Mouse (Mus musculus) thymus, adult 2 months (tissue): ENCODE measurements around the gene Car11. TPM values are rescaled to one million over a fixed set of nuclear protein-coding genes. Genes with fewer than 3 reads are reported as not detected.
A peak's percentile ranks its signal among the peaks of the same experiment; 100 is the strongest.

Experiments
- DNase-seq: peaks from one replicate; pipeline ENCODE4 v3.0.0; 2021
- H3K27ac ChIP-seq: fragments of 200-500 bp; 2 replicates; pipeline ENCODE4 v1.5.1; 2012; ENCODE audit warnings: low read length, control low read depth; ENCODE audit not compliant: control insufficient read depth, insufficient read depth
- H3K27me3 ChIP-seq: fragments of 200-500 bp; 2 replicates; pipeline ENCODE4 v1.6.1; 2012; ENCODE audit warnings: mild to moderate bottlenecking, low read length, moderate library complexity, mixed read lengths; ENCODE audit not compliant: control insufficient read depth, insufficient read depth
- H3K36me3 ChIP-seq: fragments of 200-500 bp; 2 replicates; pipeline ENCODE4 v1.6.1; 2012; ENCODE audit warnings: mild to moderate bottlenecking, low read length, moderate library complexity; ENCODE audit not compliant: control insufficient read depth, insufficient read depth
- H3K4me1 ChIP-seq: fragments of 200-500 bp; replicated peaks from 2 replicates; pipeline ENCODE4 v1.6.1; 2012; ENCODE audit warnings: low read length; ENCODE audit not compliant: control insufficient read depth, insufficient read depth
- H3K4me3 ChIP-seq: fragments of 200-500 bp; 2 replicates; pipeline ENCODE4 v1.5.1; 2012; ENCODE audit warnings: mild to moderate bottlenecking, low read length, control low read depth, moderate library complexity; ENCODE audit not compliant: control insufficient read depth, insufficient read depth
- CTCF ChIP-seq: fragments of 200-500 bp; IDR thresholded peaks from 2 replicates; pipeline ENCODE4 v1.5.1; 2012; ENCODE audit warnings: mild to moderate bottlenecking, control low read depth, low read length, moderate library complexity, borderline replicate concordance; ENCODE audit not compliant: control insufficient read depth, poor library complexity, insufficient read depth; ENCODE audit errors: extremely low read depth
- POLR2A ChIP-seq: fragments of 200-500 bp; IDR thresholded peaks from 2 replicates; pipeline ENCODE4 v1.6.1; 2012; ENCODE audit warnings: mild to moderate bottlenecking, low read length, control low read depth, moderate library complexity; ENCODE audit not compliant: control insufficient read depth, poor library complexity, insufficient read depth; ENCODE audit errors: extremely low read depth
- WGBS: fragments of 180-500 bp; shearing (Covaris S2); methylation state at CpG from one replicate; pipeline ENCODE4 v1.1.7; 2018; 5-methylcytosine and 5-hydroxymethylcytosine counted together
- polyA plus RNA-seq: library from polyadenylated mRNA; depleted of rRNA; stranded (reverse); fragments of >200 nt; gene quantifications from 2 replicates; pipeline ENCODE4 v1.2.3, GENCODE M21; 2012

The Car11 gene
- polyA plus RNA-seq, 1 experiment = 2.7 TPM

GRCm38 (mm10) chr7:45682144-45683126, 17.2 kb upstream of the Car11 start:
- TF ChIP-seq CTCF = peak; percentile 92
- 0 out of 2 replicates have a peak, but pooled peaks have one; percentile 13 for TF ChIP-seq POLR2A
- Histone ChIP-seq H3K4me1 (peaks cover 32% of the 10 kb centered on the region), H3K36me3 (no peaks in the 10 kb centered on the region), H3K27ac (no peak overlapping the region), H3K4me3 (no peak overlapping the region), H3K27me3 (no peaks in the 10 kb centered on the region)
- peak; percentile 81 for DNase-seq
- 49% methylated on average over 14 of the region's 14 CpGs for WGBS

DNA sequence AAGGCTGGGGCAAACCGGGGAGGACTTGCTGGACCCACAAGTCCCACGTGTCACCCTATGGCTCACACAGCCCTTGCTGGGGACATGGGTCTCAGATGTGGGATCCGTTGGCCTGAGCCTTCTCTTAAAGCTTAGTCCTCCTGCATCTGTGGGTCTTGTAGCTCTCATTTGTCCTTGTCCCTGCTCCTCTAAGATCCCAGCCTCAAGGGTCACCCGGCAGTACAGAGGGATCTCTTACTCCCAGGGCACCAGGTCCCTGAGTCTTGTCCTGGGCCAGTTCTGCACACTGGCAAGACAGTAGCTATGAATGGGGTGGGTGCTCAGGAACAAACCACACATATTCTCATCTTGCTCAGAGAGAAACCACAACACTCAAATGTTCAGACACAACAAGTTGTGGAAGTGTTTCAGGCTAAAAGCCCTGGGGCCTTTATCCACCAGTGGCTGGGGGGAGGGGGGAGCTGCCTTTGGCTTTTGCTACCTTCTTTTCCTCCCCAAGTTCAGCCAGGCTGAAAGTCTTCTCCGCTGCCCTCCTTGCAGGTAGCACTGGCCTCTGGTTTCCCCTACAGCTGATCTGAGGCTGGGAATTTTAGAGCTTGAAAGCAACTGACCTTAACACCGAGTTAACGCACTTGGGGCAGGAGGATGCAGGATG, 16.1 kb upstream of the Car11 start, which contains the start of gene Ntn5:
Gene Ntn5, plus strand, starts transcription at position 627 of the 655 bp plus-strand sequence.
- Histone ChIP-seq H3K4me1 (peaks cover 32% of the 10 kb centered on the region), H3K36me3 (no peaks in the 10 kb centered on the region), H3K4me3 (no peak within 1 kb of the TSS), H3K27ac (no peak within 1 kb of the TSS), H3K27me3 (no peaks in the 10 kb centered on the region)
- DNase-seq = peak; percentile 24
- 76% methylated on average over 7 of the region's 7 CpGs for WGBS
- TF ChIP-seq POLR2A (no peak), CTCF (no peak)

- 92% methylated on average over 10 of the region's 10 CpGs for WGBS
- Histone ChIP-seq H3K4me1 (peaks cover 30% of the 10 kb centered on the region), H3K27me3 (no peaks in the 10 kb centered on the region), H3K4me3 (no peak overlapping the region), H3K36me3 (no peaks in the 10 kb centered on the region), H3K27ac (no peak overlapping the region)
- DNase-seq = no peak
- TF ChIP-seq CTCF (no peak), POLR2A (no peak)
Observed at GRCm38 (mm10) chr7:45685811-45686210, 13.8 kb upstream of the Car11 start.

GRCm38 (mm10) chr7:45686841-45687240, 12.8 kb upstream of the Car11 start:
- H3K4me3 ChIP-seq = no peak overlapping the region
- no peak overlapping the region for H3K27ac ChIP-seq
- no peak for DNase-seq
- WGBS = 57% methylated on average over 3 of the region's 3 CpGs
- H3K36me3 ChIP-seq = no peaks in the 10 kb centered on the region
- H3K27me3 ChIP-seq = no peaks in the 10 kb centered on the region
- no peak for TF ChIP-seq CTCF
- no peak for TF ChIP-seq POLR2A
- peaks cover 21% of the 10 kb centered on the region for H3K4me1 ChIP-seq

- WGBS = 66% methylated on average over 6 of the region's 6 CpGs
- H3K27ac ChIP-seq = no peak overlapping the region
- TF ChIP-seq CTCF = no peak
- TF ChIP-seq POLR2A = no peak
- peaks cover 3% of the 10 kb centered on the region; the same call in 1 of the 2 replicates for H3K4me1 ChIP-seq
- no peak overlapping the region for H3K4me3 ChIP-seq
- no peaks in the 10 kb centered on the region for H3K27me3 ChIP-seq
- no peaks in the 10 kb centered on the region for H3K36me3 ChIP-seq
- no peak for DNase-seq
Observed at GRCm38 (mm10) chr7:45689099-45689498, 10.5 kb upstream of the Car11 start.

- Histone ChIP-seq H3K4me1 (0 out of 2 replicates have a peak, but pooled peaks cover under 1% of the 10 kb centered on the region), H3K27me3 (no peaks in the 10 kb centered on the region), H3K4me3 (no peak overlapping the region), H3K36me3 (no peaks in the 10 kb centered on the region), H3K27ac (no peak overlapping the region)
- WGBS = 92% methylated on average over 11 of the region's 11 CpGs
- TF ChIP-seq CTCF (no peak), POLR2A (no peak)
- DNase-seq = no peak
Observed at GRCm38 (mm10) chr7:45689800-45690199, 9.8 kb upstream of the Car11 start.
